Mouse (Mus musculus): ENCODE data around the gene Vezf1.

The Vezf1 gene

DNA sequence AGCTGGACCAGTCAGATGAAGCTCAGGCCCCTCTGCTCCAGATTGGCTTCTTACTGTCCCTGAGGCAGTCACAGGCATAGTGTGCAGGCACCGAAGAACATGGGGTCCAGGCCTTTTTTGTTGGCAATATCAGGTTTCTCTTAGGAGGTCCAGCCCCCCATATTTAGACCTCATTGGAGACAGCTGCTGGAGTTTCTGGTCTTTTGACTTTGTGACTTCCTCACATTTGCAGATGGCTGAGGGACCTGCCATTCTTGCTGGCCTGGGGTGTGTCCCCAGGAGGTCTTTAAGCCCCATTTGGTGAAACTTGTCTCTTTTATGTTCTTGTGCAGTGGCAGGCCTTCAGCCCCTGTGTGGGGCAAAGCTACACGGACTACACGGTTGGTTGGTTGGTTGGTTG is 61.2 kb downstream of the Vezf1 start:
- no peak for DNase-seq

DNA sequence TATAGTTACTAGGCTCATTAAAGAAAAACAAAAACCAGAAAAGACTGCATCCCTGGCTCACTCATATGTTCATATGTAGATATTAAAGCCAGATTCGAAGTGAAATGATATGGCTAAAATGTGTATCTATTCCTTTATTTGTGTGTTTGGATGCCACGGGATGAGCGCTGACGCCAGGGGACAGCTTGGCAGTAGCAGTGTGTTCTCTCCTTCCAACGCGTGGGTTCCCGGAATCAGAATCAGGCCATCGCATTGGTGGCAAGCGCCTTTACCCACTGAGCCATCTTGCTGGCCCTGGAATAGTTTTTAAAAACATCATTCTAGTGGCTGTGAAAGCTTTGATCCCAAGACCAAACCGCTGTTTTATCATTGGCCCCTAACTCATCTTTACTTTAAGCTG is 61.9 kb downstream of the Vezf1 start:
- DNase-seq = no peak

DNA sequence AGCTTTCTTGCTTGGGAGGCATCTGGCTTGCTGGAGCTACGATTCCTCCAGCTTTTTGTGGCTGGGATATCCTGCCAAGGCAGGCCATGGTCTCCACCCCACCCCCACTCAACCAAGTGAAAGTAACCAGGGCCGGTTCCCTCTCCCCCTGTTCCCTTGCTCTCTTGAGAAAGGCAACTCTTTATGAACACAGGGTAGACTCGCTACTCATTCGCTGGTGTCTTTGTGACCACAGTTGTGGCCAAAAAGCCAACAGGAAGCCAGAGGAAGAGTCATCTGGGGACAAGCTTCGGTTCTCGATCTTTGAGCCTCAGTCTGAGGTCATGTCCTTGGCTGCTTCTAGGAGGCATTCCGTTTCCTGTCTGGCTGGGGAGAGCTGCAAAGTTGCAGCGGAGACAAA is 63.8 kb downstream of the Vezf1 start:
- DNase-seq = no peak
